Mouse (Mus musculus) ES-E14 (cell line): ENCODE data around the gene D10Wsu102e.

ENCODE experiments used
- CHD2 ChIP-seq: IDR thresholded peaks from 2 replicates; pipeline ENCODE4 v1.6.1; 2014; ENCODE audit warnings: mild to moderate bottlenecking, low read depth, low read length, inconsistent platforms
- HCFC1 ChIP-seq: IDR thresholded peaks from 2 replicates; pipeline ENCODE4 v1.6.1; 2012; ENCODE audit warnings: low read length, inconsistent platforms, borderline replicate concordance; ENCODE audit not compliant: insufficient read depth
- MAFK ChIP-seq: IDR thresholded peaks from 2 replicates; pipeline ENCODE4 v1.6.1; 2014; ENCODE audit warnings: mild to moderate bottlenecking, low read depth, low read length, inconsistent platforms; ENCODE audit not compliant: insufficient read depth
- ZC3H11A ChIP-seq: IDR thresholded peaks from 2 replicates; pipeline ENCODE4 v1.6.1; 2012; ENCODE audit warnings: low read depth, mild to moderate bottlenecking, inconsistent platforms, low read length, borderline replicate concordance
- ZNF384 ChIP-seq: IDR thresholded peaks from 2 replicates; pipeline ENCODE4 v1.6.1; 2012; ENCODE audit warnings: low read depth, low read length, inconsistent platforms

DNA sequence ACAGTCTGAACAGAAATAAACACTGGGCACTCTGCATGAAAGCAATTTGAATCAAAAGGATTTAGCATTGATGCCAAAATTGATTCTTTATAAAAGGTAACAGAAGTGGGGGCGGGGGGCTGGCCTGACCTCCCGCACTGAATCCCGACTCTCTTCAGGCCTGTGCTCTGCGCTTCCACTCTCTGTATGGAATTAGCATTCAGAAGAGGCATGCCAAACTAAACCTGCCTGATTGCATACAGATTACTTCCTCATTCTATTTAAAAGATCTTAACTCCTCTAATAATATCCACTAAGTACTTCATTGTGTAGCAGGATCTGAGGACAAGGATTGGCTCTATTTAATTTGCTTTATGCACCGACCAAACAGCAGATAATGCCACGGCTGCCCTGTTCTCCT, 38.5 kb upstream of the D10Wsu102e start:
- TF ChIP-seq HCFC1: no peak
- no peak for TF ChIP-seq ZC3H11A
- no peak for TF ChIP-seq MAFK
- TF ChIP-seq CHD2: no peak
- no peak for TF ChIP-seq ZNF384
